Mouse (Mus musculus) cerebellum, adult 11-12 months (tissue): ENCODE results near the gene Mb.
"Not testable (repeated sequence)": the region's sequence is repeated elsewhere in the genome, so short reads cannot be mapped to it uniquely, and the experiment has no call there.

Source experiments
- DNase-seq: peaks from one replicate; pipeline ENCODE4 v3.0.0; 2022

The Mb gene

GRCm38 (mm10) chr15:77062746-77063145, 12.3 kb upstream of the Mb start:
- no peak for DNase-seq

- DNase-seq = not testable (repeated sequence)
Measured at GRCm38 (mm10) chr15:77059416-77059815, 8.9 kb upstream of the Mb start.

GRCm38 (mm10) chr15:77058566-77058965, 8.1 kb upstream of the Mb start:
- DNase-seq = no peak

- no peak for DNase-seq
Measured at GRCm38 (mm10) chr15:77056791-77057051, 6.3 kb upstream of the Mb start.

GRCm38 (mm10) chr15:77056001-77056790, 5.7 kb upstream of the Mb start:
- no peak for DNase-seq

GRCm38 (mm10) chr15:77054611-77055175, 4.2 kb upstream of the Mb start:
- no peak for DNase-seq

- no peak for DNase-seq
Measured at GRCm38 (mm10) chr15:77053021-77053420, 2.6 kb upstream of the Mb start.

- no peak for DNase-seq
Measured at GRCm38 (mm10) chr15:77052176-77052575, 1.7 kb upstream of the Mb start.

- DNase-seq = no peak
Measured at GRCm38 (mm10) chr15:77045609-77046008, 4.9 kb downstream of the Mb start.

GRCm38 (mm10) chr15:77044597-77045320, 5.7 kb downstream of the Mb start, which contains the start of gene Apol6:
Gene Apol6, plus strand, starts transcription at chr15:77044729.
- DNase-seq = no peak

GRCm38 (mm10) chr15:77040784-77041183, 9.7 kb downstream of the Mb start:
- DNase-seq = no peak

GRCm38 (mm10) chr15:77039211-77039700, 11.2 kb downstream of the Mb start:
- DNase-seq = no peak

GRCm38 (mm10) chr15:77037278-77038161, 12.9 kb downstream of the Mb start:
- DNase-seq = no peak

GRCm38 (mm10) chr15:77036989-77037277, 13.5 kb downstream of the Mb start:
- DNase-seq = no peak

GRCm38 (mm10) chr15:77036320-77036988, 14.0 kb downstream of the Mb start:
- peak; percentile 60 for DNase-seq

GRCm38 (mm10) chr15:77035643-77036042, 14.8 kb downstream of the Mb start:
- no peak for DNase-seq

- DNase-seq = peak; percentile 89
Measured at GRCm38 (mm10) chr15:77034526-77034925, 15.9 kb downstream of the Mb start.

GRCm38 (mm10) chr15:77031271-77031670, 19.2 kb downstream of the Mb start:
- no peak for DNase-seq

GRCm38 (mm10) chr15:77029331-77029991, 21.0 kb downstream of the Mb start:
- peak; percentile 66 for DNase-seq

GRCm38 (mm10) chr15:77027675-77028074, 22.8 kb downstream of the Mb start:
- DNase-seq = no peak

GRCm38 (mm10) chr15:77027117-77027516, 23.4 kb downstream of the Mb start:
- no peak for DNase-seq
